Mouse (Mus musculus) gastrocnemius, postnatal 25 days (tissue): Measurements from ENCODE around the gene Gpr4. TPM values are rescaled to one million over a fixed set of nuclear protein-coding genes. Genes with fewer than 3 reads are reported as not detected.

Experiments used
- DNase-seq: peaks from one replicate; pipeline ENCODE4 v3.0.0; 2022
- total RNA-seq, 2 experiments: library from RNA; stranded (reverse); gene quantifications; 1 replicate in 1 of 2; 2 replicates in 1 of 2; pipeline ENCODE4 v1.2.3; 2021

Gpr4 gene
- total RNA-seq, 2 experiments from 2014 or later: 1.7 to 2.4 TPM

DNA sequence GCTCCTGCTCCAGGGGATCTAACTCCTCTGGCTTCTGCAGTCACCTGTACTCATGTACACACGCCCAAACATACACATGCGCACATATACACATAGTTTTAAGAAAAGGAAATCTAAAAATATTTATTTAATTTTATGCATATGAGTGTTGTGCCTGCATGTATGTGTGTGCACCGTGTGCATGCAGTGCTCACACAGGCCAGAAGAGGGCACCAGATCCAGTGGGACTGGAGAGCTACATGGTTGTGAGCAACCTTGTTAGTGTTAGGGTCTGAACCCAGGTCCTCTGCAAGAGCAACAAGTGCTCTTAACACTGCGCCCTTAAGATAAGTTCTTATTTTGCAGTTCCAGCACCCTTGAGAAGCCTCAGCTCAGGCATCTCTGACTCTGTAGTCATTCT lies 17.7 kb upstream of the Gpr4 start:
- DNase-seq: no peak

DNA sequence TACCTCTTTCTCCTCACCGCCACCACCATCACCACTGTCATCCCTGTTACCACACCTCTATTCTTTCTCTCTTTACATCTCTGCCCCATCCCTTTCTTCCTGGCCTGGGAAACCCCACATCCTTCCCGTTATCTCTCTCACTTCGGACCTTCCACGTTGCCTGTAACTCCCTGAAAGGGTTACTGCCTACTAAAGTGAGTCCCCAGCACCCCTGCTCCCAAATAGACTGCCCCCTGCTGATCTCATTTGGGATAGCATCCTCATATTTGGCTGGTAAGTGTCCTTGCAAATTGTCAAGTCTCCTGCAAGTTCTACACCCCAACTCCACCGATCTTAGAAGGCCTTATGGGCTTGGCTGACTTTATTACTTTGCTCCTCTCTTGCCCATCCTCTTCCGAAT lies 15.7 kb upstream of the Gpr4 start:
- DNase-seq: no peak

DNA sequence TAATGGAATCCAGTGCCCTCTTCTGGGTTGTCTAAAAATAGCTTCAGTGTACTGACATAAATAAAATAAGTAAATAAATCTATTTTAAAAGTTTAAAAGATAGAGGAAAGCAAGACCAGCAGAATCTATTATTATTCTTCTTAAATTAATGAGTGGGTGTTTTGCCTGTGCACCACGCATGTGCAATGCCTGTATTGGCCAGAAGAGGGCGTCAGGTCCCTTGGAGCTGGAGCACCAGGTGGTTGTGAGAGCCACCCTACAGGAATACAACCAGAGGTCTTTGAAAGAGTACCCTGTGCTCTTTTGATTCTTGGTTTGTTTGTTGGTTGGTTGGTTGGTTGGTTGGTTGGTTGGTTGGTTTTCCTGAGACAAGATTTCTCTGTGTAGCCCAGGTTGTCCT lies 14.4 kb upstream of the Gpr4 start:
- DNase-seq: no peak

GRCm38 (mm10) chr7:19201660-19202059 lies 10.7 kb upstream of the Gpr4 start:
- DNase-seq: no peak

GRCm38 (mm10) chr7:19202065-19202850 lies 10.1 kb upstream of the Gpr4 start:
- no peak for DNase-seq

DNA sequence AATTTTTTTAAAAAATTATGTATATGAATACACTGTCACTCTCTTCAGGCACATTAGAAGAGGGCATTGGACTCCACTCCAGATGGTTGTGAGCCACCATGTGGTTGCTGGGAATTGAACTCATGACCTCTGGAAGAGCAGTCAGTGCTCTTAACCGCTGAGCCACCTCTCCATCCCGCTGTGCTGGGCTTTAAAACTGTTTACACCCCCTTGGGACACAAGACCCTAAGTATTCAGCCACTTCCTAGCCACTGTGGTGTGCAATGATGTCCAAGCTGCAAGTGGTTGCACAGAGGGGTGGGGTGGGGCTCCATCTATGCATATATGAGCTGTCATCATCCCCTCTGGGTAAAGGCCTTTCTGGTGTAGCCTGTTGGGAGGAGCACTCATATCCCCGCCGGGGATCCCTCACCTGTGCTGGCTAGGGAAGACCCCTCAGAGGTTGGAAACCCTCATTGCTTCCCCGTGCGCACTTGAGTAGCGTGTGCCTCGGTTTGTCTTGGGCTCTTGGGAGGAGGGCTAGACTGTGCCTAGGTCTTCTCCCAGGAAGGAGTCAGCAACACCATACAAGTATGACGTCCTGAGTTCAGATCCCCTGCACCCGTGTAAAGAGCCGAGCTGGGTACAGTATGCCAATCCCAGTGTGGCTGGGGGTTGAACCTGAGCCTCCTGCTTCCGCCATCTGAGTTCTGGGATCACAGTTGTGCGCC lies 4.0 kb upstream of the Gpr4 start:
- no peak for DNase-seq

- no peak for DNase-seq
These were observed 3.3 kb upstream of the Gpr4 start for GRCm38 (mm10) chr7:19208944-19209472.

- no peak for DNase-seq
These were observed 2.8 kb upstream of the Gpr4 start for GRCm38 (mm10) chr7:19209494-19209893.

- no peak for DNase-seq
These were observed 2.3 kb upstream of the Gpr4 start for GRCm38 (mm10) chr7:19210010-19210409.

DNA sequence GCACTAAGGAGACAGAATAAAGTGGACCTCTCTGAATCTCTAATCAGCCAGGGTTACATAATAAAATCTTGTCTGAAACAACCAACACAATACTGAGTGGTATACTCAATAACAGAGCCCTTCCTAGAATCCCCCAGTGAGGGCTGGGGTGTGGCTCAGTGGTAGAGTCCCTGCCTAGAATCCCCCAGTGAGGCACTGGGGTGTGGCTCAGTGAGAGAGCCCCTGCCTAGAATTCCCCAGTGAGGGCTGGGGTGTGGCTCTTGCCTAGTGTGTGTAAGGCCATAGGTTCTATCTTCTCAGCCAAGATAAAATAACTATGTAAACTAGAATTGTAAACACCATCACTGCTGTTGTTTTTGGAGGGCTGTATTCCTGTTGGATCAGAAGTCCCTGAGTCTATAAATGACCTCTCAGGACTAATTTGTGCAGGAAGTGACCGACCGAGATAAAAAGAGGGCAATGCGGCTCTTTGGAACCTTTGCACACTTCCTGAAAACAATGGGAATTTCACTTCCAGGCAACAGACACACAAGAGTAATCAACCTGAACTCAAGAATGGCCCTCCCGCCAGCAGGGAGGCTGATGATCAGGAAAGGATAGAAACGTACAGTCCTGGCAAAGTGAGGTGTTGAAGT lies 1.2 kb upstream of the Gpr4 start:
- no peak for DNase-seq

DNA sequence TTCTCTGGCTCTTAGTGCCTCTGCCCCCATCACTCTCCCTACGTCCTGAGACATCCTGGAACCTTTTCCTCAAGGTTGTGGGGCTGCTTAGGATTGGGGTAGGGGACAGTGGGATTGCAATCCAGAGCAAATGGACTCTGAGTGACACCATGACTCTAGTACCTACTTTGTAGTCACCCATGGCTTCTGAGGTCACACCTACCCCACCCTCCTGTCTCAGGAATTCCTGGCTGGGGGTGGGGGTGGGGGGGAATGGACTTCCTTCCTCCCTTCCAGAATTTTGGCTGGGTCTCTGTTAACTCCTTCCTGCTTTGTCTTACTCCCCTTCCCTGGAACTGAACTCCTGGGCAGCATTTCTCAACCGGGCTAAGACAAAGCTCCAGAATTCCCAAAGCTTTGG lies 1.0 kb downstream of the Gpr4 start:
- DNase-seq: no peak

DNA sequence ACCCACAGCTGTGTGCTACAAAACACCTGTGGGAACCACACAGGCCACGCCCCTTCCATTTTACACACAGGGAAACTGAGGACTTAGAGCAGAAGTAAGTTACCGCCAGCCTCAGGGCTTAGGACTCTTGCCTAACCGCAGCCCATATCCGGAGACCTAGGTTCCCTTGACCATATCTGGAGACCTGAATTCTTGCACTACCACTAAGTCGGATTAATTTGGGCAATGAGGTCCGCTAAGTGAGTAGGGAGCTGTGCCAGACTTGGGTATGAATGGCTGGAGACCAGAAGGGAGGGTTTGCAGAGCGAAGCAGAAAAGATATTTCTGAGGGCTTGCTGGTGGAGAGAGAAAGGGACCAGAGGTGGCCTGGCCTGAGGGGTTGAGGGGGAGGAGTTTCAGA lies 2.0 kb downstream of the Gpr4 start:
- DNase-seq: no peak

DNA sequence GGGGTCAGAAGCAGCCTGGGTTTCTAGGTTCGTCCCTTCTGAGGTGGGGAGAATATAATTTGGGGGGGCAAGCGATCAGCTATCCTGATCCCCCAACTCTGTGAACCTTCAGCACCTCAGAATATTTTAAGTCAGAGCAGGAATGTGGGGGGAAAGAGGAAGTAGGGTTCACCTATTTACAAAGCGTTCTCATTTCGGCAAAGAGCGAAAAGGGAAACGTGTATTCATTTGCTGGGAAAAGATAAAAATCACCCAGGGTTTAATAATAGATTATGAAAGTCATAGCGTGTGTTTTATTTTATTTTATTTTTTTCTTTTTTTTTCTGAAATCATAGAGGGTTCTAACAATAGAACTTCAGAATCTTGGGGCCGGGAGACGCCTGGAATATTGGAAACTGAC lies 2.6 kb downstream of the Gpr4 start:
- no peak for DNase-seq

DNA sequence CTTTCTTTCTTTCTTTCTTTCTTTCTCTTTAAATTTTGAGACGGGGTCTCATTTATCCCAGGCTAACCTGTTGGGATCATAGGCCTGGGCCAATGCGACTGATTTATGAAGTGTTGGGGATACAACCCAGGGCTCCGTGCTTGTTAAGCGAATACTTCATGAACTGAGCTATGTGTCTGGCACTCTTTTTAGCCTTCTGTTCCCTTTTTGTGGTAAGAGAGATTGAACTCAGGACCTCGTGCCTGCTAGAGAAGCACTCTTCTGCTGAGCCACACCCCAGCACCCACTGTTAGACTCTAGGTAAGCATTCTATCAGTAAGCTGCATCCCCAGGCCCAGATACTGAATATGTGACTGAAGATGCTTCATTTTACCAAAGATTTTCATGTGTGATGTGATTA lies 5.2 kb downstream of the Gpr4 start:
- no peak for DNase-seq

DNA sequence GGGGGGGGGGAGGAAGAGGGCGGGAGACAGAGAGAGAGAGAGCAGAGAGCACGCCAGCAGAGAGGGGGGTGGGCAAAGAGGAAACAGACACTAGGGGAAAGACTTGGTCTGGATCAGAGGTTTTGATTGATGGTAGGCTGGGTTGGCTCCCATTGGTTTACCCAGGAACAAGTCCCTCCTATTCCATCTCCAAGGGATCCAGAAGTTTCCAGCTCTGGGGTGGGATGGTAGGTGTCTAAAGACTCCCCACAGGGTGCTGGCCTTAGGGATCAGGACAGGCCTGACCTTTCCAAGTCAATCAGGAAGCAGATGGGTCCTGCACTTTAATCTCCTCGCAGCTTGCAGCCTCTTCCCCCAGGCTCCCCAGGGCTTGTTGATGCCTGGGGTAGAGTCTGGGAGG lies 5.6 kb downstream of the Gpr4 start:
- DNase-seq: no peak

DNA sequence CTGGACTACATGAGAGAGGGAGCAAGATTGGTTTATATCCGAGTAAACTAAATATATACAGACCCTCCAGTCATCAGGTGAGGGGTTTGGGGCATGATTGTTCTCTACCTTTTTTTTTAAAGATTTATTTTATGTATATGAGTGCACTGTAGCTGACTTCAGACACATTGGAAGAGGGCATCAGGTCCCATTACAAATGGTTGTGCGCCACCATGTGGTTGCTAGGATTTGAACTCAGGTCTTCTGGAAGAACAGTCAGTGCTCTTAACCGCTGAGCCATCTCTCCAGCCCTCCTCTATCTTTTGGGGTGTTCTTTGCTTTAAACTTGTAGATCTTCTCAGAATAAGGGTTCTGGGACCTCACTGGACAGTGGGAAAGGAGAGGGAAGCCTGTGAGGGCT lies 7.7 kb downstream of the Gpr4 start:
- DNase-seq: no peak

DNA sequence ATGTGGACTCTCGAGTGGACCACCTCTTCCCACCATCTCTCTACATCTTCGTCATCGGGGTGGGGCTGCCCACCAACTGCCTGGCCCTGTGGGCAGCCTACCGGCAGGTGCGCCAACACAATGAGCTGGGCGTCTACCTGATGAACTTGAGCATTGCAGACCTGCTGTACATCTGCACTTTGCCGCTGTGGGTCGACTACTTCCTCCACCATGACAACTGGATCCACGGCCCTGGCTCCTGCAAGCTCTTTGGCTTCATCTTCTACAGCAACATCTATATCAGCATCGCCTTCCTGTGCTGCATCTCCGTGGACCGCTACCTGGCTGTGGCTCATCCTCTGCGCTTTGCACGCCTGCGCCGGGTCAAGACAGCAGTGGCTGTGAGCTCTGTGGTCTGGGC lies 9.9 kb downstream of the Gpr4 start:
- no peak for DNase-seq

DNA sequence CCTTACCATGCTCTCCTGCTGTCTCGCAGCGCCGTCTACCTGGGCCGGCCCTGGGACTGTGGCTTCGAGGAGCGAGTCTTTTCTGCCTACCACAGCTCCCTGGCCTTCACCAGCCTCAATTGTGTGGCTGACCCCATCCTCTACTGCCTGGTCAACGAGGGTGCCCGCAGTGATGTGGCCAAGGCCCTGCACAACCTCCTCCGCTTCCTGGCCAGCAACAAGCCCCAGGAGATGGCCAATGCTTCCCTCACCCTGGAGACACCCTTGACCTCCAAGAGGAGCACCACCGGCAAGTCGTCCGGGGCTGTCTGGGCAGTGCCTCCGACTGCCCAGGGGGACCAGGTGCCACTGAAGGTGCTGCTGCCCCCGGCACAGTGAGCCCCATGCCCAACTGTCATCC lies 10.5 kb downstream of the Gpr4 start:
- DNase-seq: no peak

GRCm38 (mm10) chr7:19224933-19225332 lies 12.6 kb downstream of the Gpr4 start:
- no peak for DNase-seq

- no peak for DNase-seq
These were observed 14.8 kb downstream of the Gpr4 start for GRCm38 (mm10) chr7:19226817-19227797.

DNA sequence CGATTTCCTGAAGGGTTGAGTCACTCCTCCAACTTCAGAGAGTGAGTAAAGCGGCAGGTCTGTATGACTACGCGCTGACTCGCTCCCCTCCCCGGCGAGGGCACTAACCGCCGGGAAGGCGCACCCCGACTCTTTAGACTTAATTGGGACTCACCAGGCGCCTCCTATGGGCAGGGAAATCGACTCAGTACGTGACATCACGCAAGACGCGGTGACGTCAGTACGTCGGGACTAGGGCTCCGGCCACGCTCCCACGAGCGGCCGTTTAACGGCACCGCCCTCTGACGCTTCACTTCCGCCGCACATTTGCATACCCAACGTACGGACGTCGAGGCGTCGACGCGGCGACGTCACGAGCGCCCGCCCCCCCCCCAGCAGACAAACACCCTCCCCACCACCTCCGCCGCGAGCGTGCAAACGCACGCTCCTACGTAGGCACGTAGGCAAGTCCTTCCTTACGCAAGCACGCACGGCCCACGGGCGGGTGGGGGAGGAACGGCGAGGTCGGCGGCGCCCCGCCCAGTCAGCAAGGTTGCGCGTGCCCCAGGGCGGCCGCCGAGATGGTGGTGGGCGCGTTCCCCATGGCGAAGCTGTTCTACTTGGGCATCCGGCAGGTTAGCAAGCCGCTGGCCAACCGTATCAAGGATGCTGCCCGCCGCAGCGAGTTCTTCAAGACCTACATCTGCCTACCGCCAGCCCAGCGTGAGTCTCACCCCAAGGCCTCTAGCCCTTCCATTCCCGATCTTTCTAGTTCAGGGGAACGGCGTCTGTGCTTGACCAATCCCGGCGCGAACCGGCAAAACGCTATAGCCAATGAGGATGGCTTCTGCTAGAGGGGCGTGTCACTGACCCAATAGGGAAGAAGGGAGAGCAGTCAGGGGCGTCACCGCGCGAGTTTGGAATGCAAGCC lies 15.8 kb downstream of the Gpr4 start, which contains the start of gene Opa3:
Gene Opa3 (plus strand): TSS at position 452 of the 910 bp plus-strand sequence.
- peak; percentile 99 for DNase-seq
